Mouse (Mus musculus) ovary, adult 18-20 months (tissue): Measurements from ENCODE around the gene Angptl4.
"Not testable (repeated sequence)": the region's sequence is repeated elsewhere in the genome, so short reads cannot be mapped to it uniquely, and the experiment has no call there.

Source experiments
- DNase-seq: peaks from one replicate; pipeline ENCODE4 v3.0.0; 2022; ENCODE audit warnings: low spot score, mixed read lengths

The Angptl4 gene

GRCm38 (mm10) chr17:33781124-33781977 lies at the start of gene Angptl4:
Angptl4 (minus strand) TSS chr17:33781830.
- DNase-seq = peak; percentile 81

GRCm38 (mm10) chr17:33829561-33829960 lies 47.9 kb upstream of the Angptl4 start:
- no peak for DNase-seq

- peak; percentile 78 for DNase-seq
Observed at GRCm38 (mm10) chr17:33828892-33829291, 47.3 kb upstream of the Angptl4 start.

GRCm38 (mm10) chr17:33826850-33827249 lies 45.2 kb upstream of the Angptl4 start:
- DNase-seq = no peak

GRCm38 (mm10) chr17:33825462-33825861 lies 43.8 kb upstream of the Angptl4 start:
- no peak for DNase-seq

GRCm38 (mm10) chr17:33824997-33825330 lies 43.3 kb upstream of the Angptl4 start:
- not testable (repeated sequence) for DNase-seq

GRCm38 (mm10) chr17:33824084-33824996 lies 42.7 kb upstream of the Angptl4 start, which contains the start of the genes Rps28 and Ndufa7:
Rps28 (minus strand) TSS chr17:33824562.
Ndufa7 (plus strand) TSS chr17:33824572.
- DNase-seq = peak; percentile 94

- DNase-seq = not testable (repeated sequence)
Observed at GRCm38 (mm10) chr17:33823171-33823570, 41.5 kb upstream of the Angptl4 start.

GRCm38 (mm10) chr17:33822436-33822959 lies 40.9 kb upstream of the Angptl4 start:
- no peak for DNase-seq

- no peak for DNase-seq
Observed at GRCm38 (mm10) chr17:33817969-33818643, 36.5 kb upstream of the Angptl4 start.

GRCm38 (mm10) chr17:33817184-33817968 lies 35.7 kb upstream of the Angptl4 start:
- peak; percentile 90 for DNase-seq

GRCm38 (mm10) chr17:33816612-33817011 lies 35.0 kb upstream of the Angptl4 start:
- no peak for DNase-seq

- no peak for DNase-seq
Observed at GRCm38 (mm10) chr17:33815399-33815798, 33.8 kb upstream of the Angptl4 start.

- no peak for DNase-seq
Observed at GRCm38 (mm10) chr17:33812990-33813389, 31.4 kb upstream of the Angptl4 start.

GRCm38 (mm10) chr17:33812475-33812874 lies 30.8 kb upstream of the Angptl4 start:
- no peak for DNase-seq

GRCm38 (mm10) chr17:33811142-33811516 lies 29.5 kb upstream of the Angptl4 start:
- DNase-seq = no peak

GRCm38 (mm10) chr17:33810334-33811141 lies 28.9 kb upstream of the Angptl4 start, which contains the start of gene Kank3:
Kank3 (plus strand) TSS chr17:33810519.
- peak; percentile 89 for DNase-seq

- peak; percentile 41 for DNase-seq
Observed at GRCm38 (mm10) chr17:33808192-33808591, 26.6 kb upstream of the Angptl4 start.

GRCm38 (mm10) chr17:33807181-33807888 lies 25.7 kb upstream of the Angptl4 start:
- no peak for DNase-seq
